26 mouse cellular contexts compared by ENCODE assay signal in genomic region chr3:107185597-107185996, GRCm38 (mm10). TPM values are rescaled to one million over a fixed set of nuclear protein-coding genes. Genes with fewer than 3 reads are reported as not detected.
A peak's percentile ranks its signal among the peaks of the same experiment; 100 is the strongest.
DNase-seq lines count a peak whose midpoint lies in the region; ATAC-seq lines count a peak whose summit lies in the region.
"Had no signal": no experiment of that assay in that cellular context is flagged by ENCODE, and none has a peak within 500 bp of the region (broad histone marks: within the 10 kb centered on the region; RNA-seq: fewer than 3 reads in every experiment).

No protein-coding gene starts in this region.

- peak; percentile 67 for DNase-seq in CD4-positive helper T cell, adult 2 months (ENCODE audit: low read depth, low spot score)
- peak; percentile 58 for DNase-seq in CD4-positive, CD25-positive, alpha-beta regulatory T cell, adult 2 months (ENCODE audit: low read depth, low spot score)
- no peak for DNase-seq in embryo, embryonic 9.5 days (ENCODE audit: extremely low spot score)
- no peak for DNase-seq in right cerebral cortex, postnatal 25 days
- DNase-seq: adrenal gland, postnatal 10 days; cerebellum, adult 11 months; cerebellum, adult 8-10 months; cerebellum, postnatal 25 days; forebrain, postnatal 0 days; gastrocnemius, adult 2 months; gastrocnemius, postnatal 25 days; heart, adult 11 months; heart, postnatal 36 days had no signal

- peak; percentile 93 for ATAC-seq in activated CD4-positive, CD25-positive, alpha-beta regulatory T cell, adult 4 months
- ATAC-seq in neutrophil, adult 5-6 weeks (ENCODE audit: extremely low read depth, insufficient number of reproducible peaks, low FRiP score, poor library complexity, severe bottlenecking) = peak; percentile 27; the same call in 1 of the 2 replicates
- ATAC-seq: forebrain, embryonic 13.5 days; forebrain, postnatal 0 days had no signal

RNA-seq across cellular contexts. Expression of gene Kcna10, which starts 2.7 kb away (rescaled TPM):
- polyA plus RNA-seq in activated CD4-positive, CD25-positive, alpha-beta regulatory T cell, adult 4 months (2017; shearing (Covaris generic)) = not detected
- total RNA-seq in neutrophil, adult 5-6 weeks (2017) = not detected in 2 replicates
- total RNA-seq: adrenal gland, postnatal 10 days; adrenal gland, postnatal 4 days; ES-E14; forebrain, postnatal 0 days; heart, postnatal 36 days had no signal
- polyA plus RNA-seq: brain, embryonic 14.5 days; embryonic facial prominence, embryonic 13.5 days; forebrain, embryonic 13.5 days; forebrain, postnatal 0 days; heart, embryonic 13.5 days; heart, postnatal 0 days; hindbrain, embryonic 11.5 days; hindbrain, embryonic 15.5 days; intestine, embryonic 14.5 days had no signal

RNA-seq across cellular contexts. Expression of gene Cym, which starts 35.9 kb away (rescaled TPM):
- under 1 TPM in 1 of 2 experiments, not detected in 1; 0.90 TPM for polyA plus RNA-seq in activated CD4-positive, CD25-positive, alpha-beta regulatory T cell, adult 4 months (2017; shearing (Covaris generic))
- not detected in 2 replicates for total RNA-seq in neutrophil, adult 5-6 weeks (2017)
- total RNA-seq: ES-E14; forebrain, postnatal 0 days; gastrocnemius, adult 2 months; gastrocnemius, postnatal 25 days; heart, postnatal 36 days had no signal
- polyA plus RNA-seq: forebrain, postnatal 0 days; hindbrain, embryonic 11.5 days had no signal

RNA-seq across cellular contexts. Expression of gene A630076J17Rik, which starts 44.8 kb away (rescaled TPM):
- polyA plus RNA-seq in activated CD4-positive, CD25-positive, alpha-beta regulatory T cell, adult 4 months (2017; shearing (Covaris generic)) = not detected
- not detected in 2 replicates for total RNA-seq in neutrophil, adult 5-6 weeks (2017)
- total RNA-seq: adrenal gland, postnatal 4 days; ES-E14; forebrain, postnatal 0 days; gastrocnemius, adult 2 months; gastrocnemius, postnatal 25 days; heart, postnatal 36 days had no signal
- polyA plus RNA-seq: brain, embryonic 14.5 days; cortical plate, adult 2 months; embryonic facial prominence, embryonic 13.5 days; forebrain, embryonic 13.5 days; forebrain, postnatal 0 days; heart, embryonic 13.5 days; hindbrain, embryonic 11.5 days; intestine, embryonic 14.5 days had no signal

RNA-seq across cellular contexts. Expression of gene Prok1, which starts 53.9 kb away (rescaled TPM):
- polyA plus RNA-seq in activated CD4-positive, CD25-positive, alpha-beta regulatory T cell, adult 4 months (2017; shearing (Covaris generic)) = under 1 TPM; 0.15 to 0.33 TPM
- total RNA-seq in neutrophil, adult 5-6 weeks (2017) = 0.25 TPM in 1 of 2 replicates, not detected in the other
- total RNA-seq: ES-E14; forebrain, postnatal 0 days; gastrocnemius, adult 2 months; gastrocnemius, postnatal 25 days; heart, postnatal 36 days had no signal
- polyA plus RNA-seq: forebrain, embryonic 13.5 days; heart, embryonic 13.5 days; heart, postnatal 0 days; hindbrain, embryonic 11.5 days; hindbrain, embryonic 15.5 days; intestine, embryonic 14.5 days had no signal

Comparison
In these comparisons a context has a peak if more than half of its experiments do, and no peak if none do; other contexts are left out.
1. DNase-seq: peak in CD4-positive helper T cell, adult 2 months (single experiment) and CD4-positive, CD25-positive, alpha-beta regulatory T cell, adult 2 months (single experiment); none in embryo, embryonic 9.5 days (single experiment) and right cerebral cortex, postnatal 25 days (single experiment).